Mouse (Mus musculus) liver, embryonic 11.5 days (tissue): ENCODE data around the gene Spdl1. TPM values are rescaled to one million over a fixed set of nuclear protein-coding genes. Genes with fewer than 3 reads are reported as not detected.
A peak's percentile ranks its signal among the peaks of the same experiment; 100 is the strongest.

ENCODE experiments used
- ATAC-seq: fragments of 200-750 bp; cut with Nextera tagmentation; replicated peaks from 2 replicates; pipeline ENCODE4 v1.8.0; 2017; ENCODE audit warnings: moderate number of reproducible peaks, mild to moderate bottlenecking, moderate TSS enrichment, moderate library complexity; ENCODE audit not compliant: low FRiP score
- DNase-seq: peaks from one replicate; pipeline ENCODE4 v3.0.0-alpha.2; 2017; ENCODE audit warnings: low spot score
- H3K27ac ChIP-seq: fragments of 300-500 bp; sonication (generic); 2 replicates; pipeline ENCODE4 v1.5.1; 2014; ENCODE audit warnings: mild to moderate bottlenecking, low read depth, low read length, control low read depth
- H3K27me3 ChIP-seq: fragments of 300-500 bp; sonication (generic); replicated peaks from 2 replicates; pipeline ENCODE4 v1.6.1; 2014; ENCODE audit warnings: low read length, mixed read lengths; ENCODE audit not compliant: control insufficient read depth, insufficient read depth
- H3K36me3 ChIP-seq: fragments of 300-500 bp; sonication (generic); 2 replicates; pipeline ENCODE4 v1.6.1; 2014; ENCODE audit warnings: mild to moderate bottlenecking, low read length, moderate library complexity, mixed read lengths; ENCODE audit not compliant: control insufficient read depth, insufficient read depth
- H3K4me1 ChIP-seq: fragments of 300-500 bp; sonication (generic); replicated peaks from 2 replicates; pipeline ENCODE4 v1.6.1; 2014; ENCODE audit warnings: low read length, mixed read lengths; ENCODE audit not compliant: control insufficient read depth, insufficient read depth
- H3K4me2 ChIP-seq: fragments of 300-500 bp; sonication (generic); 2 replicates; pipeline ENCODE4 v1.6.1; 2014; ENCODE audit warnings: mild to moderate bottlenecking, control low read depth, moderate library complexity
- H3K4me3 ChIP-seq: fragments of 300-500 bp; sonication (generic); 2 replicates; pipeline ENCODE4 v1.5.1; 2014; ENCODE audit warnings: low read depth, low read length, control low read depth
- H3K9ac ChIP-seq: fragments of 300-500 bp; sonication (generic); 2 replicates; pipeline ENCODE4 v1.6.1; 2014; ENCODE audit warnings: low read depth, low read length, control low read depth
- H3K9me3 ChIP-seq: fragments of 300-500 bp; sonication (generic); 2 replicates; pipeline ENCODE4 v1.6.1; 2016; ENCODE audit warnings: low read length, inconsistent platforms, mixed read lengths; ENCODE audit not compliant: control insufficient read depth
- WGBS: fragments of 180-500 bp; shearing (Covaris S2); extraction: QIAGEN DNeasy Blood & Tissue Kit; methylation state at CpG from one replicate; pipeline ENCODE4 v1.1.7; 2014; 5-methylcytosine and 5-hydroxymethylcytosine counted together
- polyA plus RNA-seq: library from polyadenylated mRNA; unstranded; fragments of >200 nt; fragmentation: Nextera tagmentation; extraction: Ambion mirVana; gene quantifications from 2 replicates; pipeline ENCODE4 v1.2.1, GENCODE M21; 2014

The Spdl1 gene
- polyA plus RNA-seq, 1 experiment from 2014 or later: 26.7 TPM

- H3K4me1 ChIP-seq: peaks cover 6% of the 10 kb centered on the region; the same call in 1 of the 2 replicates
- 85% methylated on average over 2 of the region's 2 CpGs for WGBS
- no peaks in the 10 kb centered on the region for H3K9me3 ChIP-seq
- no peak overlapping the region for H3K9ac ChIP-seq
- H3K27ac ChIP-seq: no peak overlapping the region
- ATAC-seq: no peak
- no peaks in the 10 kb centered on the region for H3K36me3 ChIP-seq
- no peak for DNase-seq
- H3K4me2 ChIP-seq: no peak overlapping the region
- no peak overlapping the region for H3K4me3 ChIP-seq
- no peaks in the 10 kb centered on the region for H3K27me3 ChIP-seq
Observed at GRCm38 (mm10) chr11:34774636-34775035, 58.8 kb downstream of the Spdl1 start.

- Histone ChIP-seq H3K36me3 (no peaks in the 10 kb centered on the region), H3K27me3 (no peaks in the 10 kb centered on the region), H3K27ac (no peak overlapping the region), H3K9ac (no peak overlapping the region), H3K4me2 (no peak overlapping the region), H3K4me3 (no peak overlapping the region), H3K9me3 (no peaks in the 10 kb centered on the region), H3K4me1 (peaks cover 6% of the 10 kb centered on the region; the same call in 1 of the 2 replicates)
- whole genome bisulfite sequencing: 82% methylated on average over 9 of the region's 9 CpGs
- ATAC-seq: no peak
- DNase-seq: no peak
Observed at GRCm38 (mm10) chr11:34773304-34773895, 60.0 kb downstream of the Spdl1 start.

- DNase-seq (no peak), ATAC-seq (0 out of 2 replicates have a peak, but pooled peaks have one; percentile 26)
- Histone ChIP-seq H3K36me3 (no peaks in the 10 kb centered on the region), H3K4me2 (no peak overlapping the region), H3K9me3 (no peaks in the 10 kb centered on the region), H3K9ac (no peak overlapping the region), H3K27me3 (no peaks in the 10 kb centered on the region), H3K27ac (no peak overlapping the region), H3K4me3 (no peak overlapping the region), H3K4me1 (peaks cover 6% of the 10 kb centered on the region; the same call in 1 of the 2 replicates)
- WGBS: 53% methylated on average over 12 of the region's 12 CpGs
Observed at GRCm38 (mm10) chr11:34771221-34771986, 62.0 kb downstream of the Spdl1 start.

GRCm38 (mm10) chr11:34770666-34771065 is 62.8 kb downstream of the Spdl1 start:
- 68% methylated on average over 4 of the region's 4 CpGs for WGBS
- Histone ChIP-seq H3K9ac (no peak overlapping the region), H3K9me3 (no peaks in the 10 kb centered on the region), H3K4me3 (no peak overlapping the region), H3K4me2 (no peak overlapping the region), H3K27me3 (no peaks in the 10 kb centered on the region), H3K4me1 (peaks cover 6% of the 10 kb centered on the region; the same call in 1 of the 2 replicates), H3K27ac (no peak overlapping the region), H3K36me3 (no peaks in the 10 kb centered on the region)
- ATAC-seq (no peak), DNase-seq (no peak)

GRCm38 (mm10) chr11:34769946-34770345 is 63.5 kb downstream of the Spdl1 start:
- H3K4me1 ChIP-seq: peaks cover 6% of the 10 kb centered on the region; the same call in 1 of the 2 replicates
- DNase-seq (no peak), ATAC-seq (no peak)
- no peak overlapping the region for H3K4me2 ChIP-seq
- WGBS: 90% methylated on average over 8 of the region's 8 CpGs
- no peak overlapping the region for H3K4me3 ChIP-seq
- no peak overlapping the region for H3K9ac ChIP-seq
- H3K27me3 ChIP-seq: no peaks in the 10 kb centered on the region
- no peaks in the 10 kb centered on the region for H3K9me3 ChIP-seq
- H3K27ac ChIP-seq: no peak overlapping the region
- no peaks in the 10 kb centered on the region for H3K36me3 ChIP-seq

GRCm38 (mm10) chr11:34769396-34769795 is 64.0 kb downstream of the Spdl1 start:
- ATAC-seq (no peak), DNase-seq (no peak)
- Histone ChIP-seq H3K36me3 (no peaks in the 10 kb centered on the region), H3K9ac (no peak overlapping the region), H3K9me3 (no peaks in the 10 kb centered on the region), H3K4me1 (peaks cover 6% of the 10 kb centered on the region; the same call in 1 of the 2 replicates), H3K4me2 (no peak overlapping the region), H3K4me3 (no peak overlapping the region), H3K27ac (no peak overlapping the region), H3K27me3 (no peaks in the 10 kb centered on the region)
- 78% methylated on average over 2 of the region's 2 CpGs for WGBS

GRCm38 (mm10) chr11:34763739-34764361 is 69.6 kb downstream of the Spdl1 start:
- Histone ChIP-seq H3K27me3 (no peaks in the 10 kb centered on the region), H3K27ac (no peak overlapping the region), H3K9ac (no peak overlapping the region), H3K9me3 (no peaks in the 10 kb centered on the region), H3K4me1 (no peaks in the 10 kb centered on the region), H3K4me3 (no peak overlapping the region), H3K36me3 (no peaks in the 10 kb centered on the region), H3K4me2 (no peak overlapping the region)
- WGBS: 74% methylated on average over 5 of the region's 5 CpGs
- DNase-seq (no peak), ATAC-seq (no peak)

GRCm38 (mm10) chr11:34762570-34763127 is 70.8 kb downstream of the Spdl1 start:
- Histone ChIP-seq H3K4me1 (no peaks in the 10 kb centered on the region), H3K9me3 (no peaks in the 10 kb centered on the region), H3K36me3 (no peaks in the 10 kb centered on the region), H3K27me3 (no peaks in the 10 kb centered on the region), H3K4me3 (no peak overlapping the region), H3K9ac (no peak overlapping the region), H3K4me2 (no peak overlapping the region), H3K27ac (no peak overlapping the region)
- no peak for DNase-seq
- no peak for ATAC-seq
- 82% methylated on average over 5 of the region's 5 CpGs for WGBS
